Mouse (Mus musculus) embryo, embryonic 11 days (tissue): Measurements from ENCODE around the gene Gm10488.
"Not testable (repeated sequence)": the region's sequence is repeated elsewhere in the genome, so short reads cannot be mapped to it uniquely, and the experiment has no call there.

Source experiments
- DNase-seq: peaks from one replicate; pipeline ENCODE4 v3.0.0-alpha.2; 2015

Gm10488 gene

DNA sequence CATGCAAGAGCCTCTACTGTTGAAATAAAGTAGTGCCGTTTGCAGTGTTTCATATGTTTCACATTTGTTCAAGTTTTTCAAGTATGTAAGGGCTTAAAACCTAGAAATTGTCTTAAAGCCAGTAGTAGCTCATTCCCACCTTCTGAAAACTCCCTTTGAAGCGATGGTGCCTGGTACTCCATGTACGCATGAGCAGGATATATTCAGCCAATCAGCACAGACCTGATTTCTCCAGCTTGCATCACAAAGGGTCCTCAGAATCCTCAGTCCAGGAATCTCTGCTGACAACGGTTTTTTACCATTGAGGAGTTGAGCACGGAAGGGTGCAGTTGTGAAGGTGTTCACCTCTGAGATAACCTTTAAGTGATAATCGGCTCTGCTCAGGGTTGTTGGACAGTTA, at the start of gene Gm10488:
Gm10488 (plus strand) TSS at position 301 of the 400 bp plus-strand sequence.
- not testable (repeated sequence) for DNase-seq
